Mouse (Mus musculus) left cerebral cortex, adult 11 months (tissue): ENCODE data around the gene Hmgb3.
"Not testable (repeated sequence)": the region's sequence is repeated elsewhere in the genome, so short reads cannot be mapped to it uniquely, and the experiment has no call there.

Experiments
- DNase-seq: peaks from one replicate; pipeline ENCODE4 v3.0.0; 2022; ENCODE audit warnings: low spot score

Gene Hmgb3

GRCm38 (mm10) chrX:71555415-71556114, at the start of gene Hmgb3:
TSS of gene Hmgb3 (plus strand) at chrX:71555918.
- peak; percentile 73 for DNase-seq

- DNase-seq, result not testable (repeated sequence)
These were observed 49.1 kb upstream of the Hmgb3 start for GRCm38 (mm10) chrX:71506591-71506990.

GRCm38 (mm10) chrX:71519252-71519651, 36.5 kb upstream of the Hmgb3 start:
- no peak for DNase-seq

GRCm38 (mm10) chrX:71522889-71523288, 32.8 kb upstream of the Hmgb3 start:
- DNase-seq, result no peak

GRCm38 (mm10) chrX:71524310-71524709, 31.4 kb upstream of the Hmgb3 start:
- DNase-seq, result no peak

- no peak for DNase-seq
These were observed 30.0 kb upstream of the Hmgb3 start for GRCm38 (mm10) chrX:71525593-71526299.

GRCm38 (mm10) chrX:71527461-71527860, 28.3 kb upstream of the Hmgb3 start:
- no peak for DNase-seq

GRCm38 (mm10) chrX:71528150-71528549, 27.6 kb upstream of the Hmgb3 start:
- DNase-seq, result no peak

GRCm38 (mm10) chrX:71528646-71529045, 27.1 kb upstream of the Hmgb3 start:
- DNase-seq, result no peak

GRCm38 (mm10) chrX:71532635-71533034, 23.1 kb upstream of the Hmgb3 start:
- DNase-seq, result no peak

- DNase-seq, result no peak
These were observed 21.6 kb upstream of the Hmgb3 start for GRCm38 (mm10) chrX:71534102-71534501.

- no peak for DNase-seq
These were observed 17.9 kb upstream of the Hmgb3 start for GRCm38 (mm10) chrX:71537791-71538190.

GRCm38 (mm10) chrX:71540821-71541510, 14.8 kb upstream of the Hmgb3 start:
- DNase-seq, result no peak

GRCm38 (mm10) chrX:71544731-71545130, 11.0 kb upstream of the Hmgb3 start:
- DNase-seq, result no peak

GRCm38 (mm10) chrX:71545163-71545562, 10.6 kb upstream of the Hmgb3 start:
- no peak for DNase-seq

GRCm38 (mm10) chrX:71556115-71556941, 610 bp downstream of the Hmgb3 start:
- DNase-seq, result no peak

- no peak for DNase-seq
These were observed 1.3 kb downstream of the Hmgb3 start for GRCm38 (mm10) chrX:71556965-71557491.

- DNase-seq, result no peak
These were observed 3.6 kb downstream of the Hmgb3 start for GRCm38 (mm10) chrX:71559336-71559735.

GRCm38 (mm10) chrX:71560796-71561195, 5.1 kb downstream of the Hmgb3 start:
- no peak for DNase-seq

GRCm38 (mm10) chrX:71573132-71573900, 17.6 kb downstream of the Hmgb3 start:
- no peak for DNase-seq

GRCm38 (mm10) chrX:71575550-71575949, 19.8 kb downstream of the Hmgb3 start:
- no peak for DNase-seq
